Mouse (Mus musculus): ENCODE results near the gene Man1b1.

GRCm38 (mm10) chr2:25297093-25297492 lies 35.0 kb upstream of the Man1b1 start:
- TF ChIP-seq CTCF (IDR thresholded peaks at IDR 0.05) = no peak
- TF ChIP-seq POLR2A (IDR thresholded peaks at IDR 0.05; ENCODE audit: insufficient read depth, low read depth, low read length) = no peak
